Mouse (Mus musculus) midbrain, embryonic 13.5 days (tissue): ENCODE measurements at regions not wholly inside any gene's neighbourhood (a gene's known extent, or its start where the extent isn't known, plus 50 kb on each side); places are given as distances from the start of the nearest gene placed in this dataset.

Source experiments
- ATAC-seq: fragments of 200-750 bp; cut with Nextera tagmentation; 2 replicates; pipeline ENCODE4 v1.8.0; 2017; ENCODE audit warnings: mild to moderate bottlenecking, moderate TSS enrichment, moderate library complexity
- H3K27ac ChIP-seq: fragments of 300-500 bp; sonication (generic); 2 replicates; pipeline ENCODE4 v1.5.1; 2015; ENCODE audit warnings: inconsistent platforms, mild to moderate bottlenecking, moderate library complexity
- H3K27me3 ChIP-seq: fragments of 300-500 bp; sonication (generic); 2 replicates; pipeline ENCODE4 v1.6.1; 2015; ENCODE audit warnings: mild to moderate bottlenecking, inconsistent platforms
- H3K36me3 ChIP-seq: fragments of 300-500 bp; sonication (generic); 2 replicates; pipeline ENCODE4 v1.6.1; 2015; ENCODE audit warnings: mild to moderate bottlenecking, inconsistent platforms
- H3K4me1 ChIP-seq: fragments of 300-500 bp; sonication (generic); replicated peaks from 2 replicates; pipeline ENCODE4 v1.6.1; 2015; ENCODE audit warnings: inconsistent platforms
- H3K4me2 ChIP-seq: fragments of 300-500 bp; sonication (generic); replicated peaks from 2 replicates; pipeline ENCODE4 v1.6.1; 2015; ENCODE audit warnings: moderate library complexity, mild to moderate bottlenecking, inconsistent platforms
- H3K4me3 ChIP-seq: fragments of 300-500 bp; sonication (generic); replicated peaks from 2 replicates; pipeline ENCODE4 v1.5.1; 2015; ENCODE audit warnings: mild to moderate bottlenecking, inconsistent platforms
- H3K9ac ChIP-seq: fragments of 300-500 bp; sonication (generic); replicated peaks from 2 replicates; pipeline ENCODE4 v1.6.1; 2015; ENCODE audit warnings: mild to moderate bottlenecking, inconsistent platforms
- H3K9me3 ChIP-seq: fragments of 300-500 bp; sonication (generic); 2 replicates; pipeline ENCODE4 v1.6.1; 2016; ENCODE audit warnings: mild to moderate bottlenecking, inconsistent platforms
- WGBS: fragments of 180-500 bp; shearing (Covaris S2); methylation state at CpG from one replicate; pipeline ENCODE4 v1.1.7; 2015; 5-methylcytosine and 5-hydroxymethylcytosine counted together

DNA sequence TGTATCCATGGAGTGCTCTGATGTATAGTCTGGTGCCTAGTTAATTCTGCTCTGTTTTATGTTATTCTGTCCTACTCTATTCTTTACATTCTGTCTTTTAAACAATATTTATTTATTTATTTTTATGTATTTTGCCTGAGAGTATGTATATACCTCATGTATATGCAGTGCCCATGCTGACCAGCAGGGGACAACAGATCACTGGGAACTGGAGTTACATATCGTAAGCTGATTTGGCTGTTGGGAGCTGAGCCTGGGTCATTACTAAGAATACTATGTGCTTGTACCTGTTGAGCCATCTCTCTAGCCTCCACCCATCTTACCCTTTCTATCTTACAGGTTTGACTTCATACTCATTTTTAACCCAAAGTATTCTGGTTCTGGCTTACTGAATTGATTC, 251.8 kb downstream of the Sec16b start:
- WGBS: 93% methylated on average over 1 of the region's 1 CpGs

DNA sequence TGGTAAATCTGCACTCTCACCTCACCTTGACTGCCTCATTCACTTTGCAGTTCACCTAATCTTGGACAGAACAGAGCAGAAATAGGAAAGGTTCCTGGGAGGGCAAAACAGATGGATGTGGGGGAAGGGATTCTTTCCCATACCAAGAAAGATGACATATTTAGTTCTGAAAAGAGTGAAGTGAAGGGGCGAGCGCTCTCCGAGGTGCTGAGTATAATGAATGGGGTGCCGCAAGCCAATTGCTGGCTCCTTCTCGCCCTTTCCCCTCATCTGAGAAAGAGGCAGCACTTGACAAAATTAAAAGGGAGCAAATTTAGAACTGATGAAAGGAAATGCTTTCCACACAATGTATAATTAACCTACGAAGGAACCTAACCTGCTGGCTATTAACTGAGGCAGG, 261.7 kb downstream of the Sec16b start:
- H3K27ac ChIP-seq: no peak overlapping the region
- no peaks in the 10 kb centered on the region for H3K4me1 ChIP-seq
- no peak for ATAC-seq
- no peak overlapping the region for H3K4me3 ChIP-seq
- no peaks in the 10 kb centered on the region for H3K36me3 ChIP-seq
- 39% methylated on average over 6 of the region's 6 CpGs for WGBS
- H3K27me3 ChIP-seq: no peaks in the 10 kb centered on the region
- H3K9ac ChIP-seq: no peak overlapping the region
- no peak overlapping the region for H3K4me2 ChIP-seq
- H3K9me3 ChIP-seq: no peaks in the 10 kb centered on the region

More for the DNA sequence above, 251.8 kb downstream of the Sec16b start:
- H3K9ac ChIP-seq: no peak overlapping the region
- H3K4me3 ChIP-seq: no peak overlapping the region
- no peaks in the 10 kb centered on the region for H3K9me3 ChIP-seq
- H3K4me1 ChIP-seq: no peaks in the 10 kb centered on the region
- H3K27me3 ChIP-seq: no peaks in the 10 kb centered on the region
- H3K36me3 ChIP-seq: no peaks in the 10 kb centered on the region
- H3K4me2 ChIP-seq: no peak overlapping the region
- no peak overlapping the region for H3K27ac ChIP-seq
- no peak for ATAC-seq

DNA sequence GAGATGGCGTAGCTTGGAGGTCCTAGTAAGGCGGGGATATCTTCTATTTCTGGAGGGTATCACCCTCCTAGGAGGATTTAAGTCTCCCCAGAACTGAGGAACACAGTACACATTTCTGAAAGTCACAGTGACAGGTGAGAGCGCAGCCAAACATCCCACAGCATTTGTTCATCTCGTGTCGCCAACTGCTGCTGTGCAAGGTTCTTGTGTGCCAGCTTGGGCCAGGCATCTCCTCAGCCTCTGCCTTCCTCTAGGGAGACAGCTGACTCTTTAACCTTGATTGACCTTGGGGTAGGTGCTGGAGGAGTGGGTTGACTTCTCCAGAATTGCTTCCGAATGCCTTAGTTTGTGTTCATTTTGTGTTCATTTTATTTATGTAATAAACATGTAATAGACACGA, 291.2 kb downstream of the Sec16b start:
- Histone ChIP-seq H3K9ac (no peak overlapping the region), H3K4me2 (no peak overlapping the region), H3K27me3 (no peaks in the 10 kb centered on the region), H3K4me1 (peaks cover 13% of the 10 kb centered on the region; the same call in 1 of the 2 replicates), H3K4me3 (no peak overlapping the region), H3K9me3 (peaks cover 4% of the 10 kb centered on the region; the same call in 1 of the 2 replicates), H3K27ac (no peak overlapping the region), H3K36me3 (no peaks in the 10 kb centered on the region)
- ATAC-seq: no peak
- WGBS: 94% methylated on average over 7 of the region's 7 CpGs

DNA sequence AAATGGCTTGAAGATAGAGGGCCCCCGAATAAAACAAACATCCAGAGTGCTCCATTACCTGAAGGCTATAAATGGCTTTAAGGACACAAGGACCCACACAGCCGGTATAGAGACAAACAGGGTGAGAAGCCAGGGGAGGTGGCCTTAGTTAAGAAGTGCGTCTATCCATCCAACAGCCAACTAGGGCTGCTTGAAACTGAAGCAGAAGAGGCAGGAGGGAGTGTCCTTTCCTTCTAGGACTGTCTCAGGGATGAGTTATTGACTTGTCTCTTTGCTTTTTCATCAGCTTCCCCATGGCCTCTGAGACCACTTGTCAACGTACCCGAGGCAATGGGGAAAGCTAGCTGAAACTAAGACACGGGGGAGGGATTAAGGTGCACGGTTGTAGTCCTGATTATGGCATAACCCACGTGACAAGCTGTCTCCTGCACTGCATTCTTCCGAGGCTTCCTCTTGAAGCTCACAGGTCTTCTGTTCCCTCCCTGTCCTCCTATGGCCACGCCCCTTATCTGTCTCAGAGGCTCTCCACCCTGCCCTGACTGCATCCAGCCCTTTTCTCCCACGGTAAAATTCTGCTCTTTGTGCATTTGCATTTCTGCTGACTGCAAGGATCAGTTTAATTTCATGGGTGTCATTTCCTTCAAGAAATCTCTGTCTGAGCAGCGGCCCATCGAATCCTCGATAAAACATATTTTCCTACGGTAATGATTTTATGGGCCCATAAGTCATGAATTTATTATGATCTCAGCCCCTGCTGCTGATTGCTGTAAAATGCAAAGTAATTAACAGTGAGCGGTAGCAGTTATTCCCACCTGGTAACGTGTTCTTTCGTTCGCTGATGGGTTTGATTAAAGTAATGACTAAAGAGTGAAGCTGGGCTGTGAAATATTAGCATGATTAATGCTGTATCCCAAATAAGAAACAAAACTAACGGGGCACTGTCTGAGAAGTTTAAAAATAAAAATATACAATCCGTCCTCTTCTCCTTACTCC, 292.3 kb downstream of the Sec16b start:
- Histone ChIP-seq H3K27me3 (no peaks in the 10 kb centered on the region), H3K9me3 (peaks cover 4% of the 10 kb centered on the region; the same call in 1 of the 2 replicates), H3K4me2 (peak overlapping the region; percentile 35), H3K4me1 (peaks cover 13% of the 10 kb centered on the region; the same call in 1 of the 2 replicates), H3K9ac (no peak overlapping the region; the same call in 1 of the 2 replicates), H3K27ac (peak overlapping the region; percentile 46), H3K4me3 (peak overlapping the region; percentile 12), H3K36me3 (no peaks in the 10 kb centered on the region)
- WGBS: 42% methylated on average over 21 of the region's 21 CpGs
- ATAC-seq: peak; percentile 96

DNA sequence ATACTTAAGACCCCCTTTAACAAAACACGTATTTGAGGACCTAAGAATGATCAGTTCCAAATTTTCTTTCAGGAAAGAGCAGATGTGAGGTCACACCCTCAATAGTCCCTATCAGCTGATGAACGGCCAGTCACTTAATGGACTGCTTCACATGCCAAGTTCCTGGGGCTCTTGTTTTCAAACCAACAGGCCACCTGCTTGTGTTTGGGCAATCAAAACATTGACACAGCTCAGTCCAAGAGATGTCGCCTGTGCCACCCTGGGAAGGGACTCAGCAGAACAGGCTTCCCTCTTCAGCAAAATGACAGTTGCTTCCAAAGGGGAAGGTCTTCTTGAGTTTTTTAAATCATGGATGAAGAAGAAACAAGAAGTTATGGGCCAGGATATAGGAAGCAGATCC, 294.6 kb downstream of the Sec16b start:
- H3K27ac ChIP-seq: no peak overlapping the region
- 91% methylated on average over 3 of the region's 3 CpGs for WGBS
- H3K4me3 ChIP-seq: no peak overlapping the region

DNA sequence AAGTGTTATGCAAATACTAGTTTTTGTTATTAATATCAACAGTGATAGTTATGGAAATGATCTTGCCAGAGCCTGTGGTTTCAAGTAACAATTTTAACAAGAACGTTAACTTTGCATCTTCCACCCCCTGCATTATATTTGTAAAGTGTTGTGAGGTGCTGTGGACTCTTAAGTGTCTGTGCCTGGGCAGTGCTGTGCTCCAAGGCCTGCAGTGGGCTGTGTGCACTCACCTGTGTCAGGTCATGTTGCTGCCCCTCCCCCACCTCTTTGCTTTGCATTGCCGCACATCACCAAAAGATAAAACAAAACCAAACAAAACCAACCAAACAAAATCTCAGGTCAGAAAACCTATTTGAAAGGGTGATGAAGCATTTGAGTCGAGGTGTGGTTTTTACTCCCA, 297.7 kb downstream of the Sec16b start:
- no peaks in the 10 kb centered on the region for H3K9me3 ChIP-seq
- H3K36me3 ChIP-seq: no peaks in the 10 kb centered on the region
- H3K4me3 ChIP-seq: no peak overlapping the region
- no peak for ATAC-seq
- H3K27ac ChIP-seq: no peak overlapping the region
- no peak overlapping the region for H3K4me2 ChIP-seq
- peaks cover 4% of the 10 kb centered on the region; the same call in 1 of the 2 replicates for H3K4me1 ChIP-seq
- no peaks in the 10 kb centered on the region for H3K27me3 ChIP-seq
- H3K9ac ChIP-seq: no peak overlapping the region
- WGBS: 78% methylated on average over 3 of the region's 3 CpGs

More for the DNA sequence above, 294.6 kb downstream of the Sec16b start:
- no peak overlapping the region for H3K4me2 ChIP-seq
- H3K36me3 ChIP-seq: no peaks in the 10 kb centered on the region
- peaks cover 13% of the 10 kb centered on the region; the same call in 1 of the 2 replicates for H3K4me1 ChIP-seq
- ATAC-seq: no peak
- no peak overlapping the region for H3K9ac ChIP-seq
- no peaks in the 10 kb centered on the region for H3K27me3 ChIP-seq
- no peaks in the 10 kb centered on the region for H3K9me3 ChIP-seq

DNA sequence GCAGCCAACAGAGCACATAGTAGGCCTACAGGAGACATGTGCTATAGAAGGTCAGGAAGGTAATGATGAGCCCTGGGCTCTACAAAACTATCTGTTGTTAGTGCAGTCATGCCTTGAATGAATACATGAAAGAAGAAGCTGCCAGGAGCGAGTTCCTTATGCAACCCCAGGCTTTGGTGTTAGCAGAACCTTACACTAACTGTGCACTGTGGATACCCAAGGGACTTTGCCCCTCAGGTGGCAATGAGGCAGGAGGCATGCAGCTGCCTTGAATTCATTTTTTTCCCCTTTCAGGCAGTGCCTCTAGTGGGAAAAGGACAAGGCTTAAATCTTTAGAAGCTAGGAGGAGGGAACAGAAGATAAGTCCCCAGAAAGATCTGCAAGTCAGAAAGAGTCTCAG, 299.8 kb downstream of the Sec16b start:
- H3K4me3 ChIP-seq: no peak overlapping the region
- no peaks in the 10 kb centered on the region for H3K4me1 ChIP-seq
- H3K27me3 ChIP-seq: no peaks in the 10 kb centered on the region
- no peak overlapping the region for H3K9ac ChIP-seq
- H3K9me3 ChIP-seq: no peaks in the 10 kb centered on the region
- H3K27ac ChIP-seq: no peak overlapping the region
- no peaks in the 10 kb centered on the region for H3K36me3 ChIP-seq
- WGBS: 79% methylated on average over 1 of the region's 1 CpGs
- H3K4me2 ChIP-seq: no peak overlapping the region
- no peak for ATAC-seq

DNA sequence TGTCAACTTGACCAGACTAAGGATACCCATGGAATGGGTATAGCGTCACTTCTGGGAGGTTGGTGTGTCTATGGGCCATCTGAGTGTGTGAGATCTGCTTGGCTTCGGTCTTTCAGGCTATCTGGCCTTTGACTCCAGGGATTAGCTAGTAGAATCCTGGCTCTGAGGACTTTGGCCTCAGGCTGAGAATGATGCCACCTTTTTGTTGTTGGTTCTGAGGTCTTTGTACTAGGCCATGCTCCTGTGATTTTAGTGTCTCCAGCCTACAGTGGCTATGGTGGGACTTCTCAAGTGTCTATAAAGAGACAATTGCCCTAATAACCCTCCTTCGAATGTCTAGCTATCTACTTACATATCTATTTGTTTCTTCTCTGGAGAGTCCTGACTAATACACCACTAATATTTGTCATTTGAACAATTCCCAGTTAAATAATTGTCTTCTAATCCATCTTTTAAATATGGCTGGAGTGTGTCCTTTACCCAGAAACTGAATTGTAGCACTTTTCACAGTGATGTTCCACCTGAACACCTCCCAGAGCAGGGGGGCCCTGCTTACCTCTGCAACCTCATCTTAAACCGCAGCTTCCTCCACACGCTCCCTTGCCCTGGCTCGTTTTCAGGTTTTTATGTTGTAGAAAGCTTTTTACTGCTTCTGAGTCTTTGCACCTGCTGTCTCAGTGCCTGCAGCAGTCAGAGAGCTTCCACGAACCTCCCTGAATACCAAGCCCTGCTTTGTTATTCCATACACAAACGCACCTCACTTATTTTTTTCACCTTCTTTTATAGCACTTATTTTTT, 303.3 kb downstream of the Sec16b start:
- no peaks in the 10 kb centered on the region for H3K4me1 ChIP-seq
- WGBS: 84% methylated on average over 8 of the region's 8 CpGs
- no peak for ATAC-seq
- no peak overlapping the region for H3K4me3 ChIP-seq
- no peak overlapping the region for H3K4me2 ChIP-seq
- no peaks in the 10 kb centered on the region for H3K36me3 ChIP-seq
- no peaks in the 10 kb centered on the region for H3K9me3 ChIP-seq
- no peaks in the 10 kb centered on the region for H3K27me3 ChIP-seq
- no peak overlapping the region for H3K27ac ChIP-seq
- no peak overlapping the region for H3K9ac ChIP-seq

DNA sequence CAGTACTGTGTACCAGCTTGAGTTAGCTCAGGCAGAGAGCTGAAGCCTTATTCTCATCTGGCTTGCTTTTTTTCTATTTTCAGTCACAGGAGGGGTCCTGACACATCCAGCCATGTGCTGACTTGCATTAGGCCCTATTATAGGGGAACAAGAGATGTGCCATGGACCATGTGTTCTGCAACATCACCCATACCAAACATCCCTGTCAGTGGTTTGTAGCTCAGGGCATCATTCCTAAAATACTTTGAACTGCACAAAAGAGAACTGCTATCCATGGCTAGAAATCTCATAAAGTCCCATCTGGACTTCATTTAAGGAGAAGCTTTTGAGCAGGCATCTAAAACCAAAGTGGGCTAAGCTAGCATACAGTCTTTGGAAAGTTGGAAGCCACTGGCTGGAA, 304.1 kb downstream of the Sec16b start:
- Histone ChIP-seq H3K36me3 (no peaks in the 10 kb centered on the region), H3K27ac (no peak overlapping the region), H3K4me1 (no peaks in the 10 kb centered on the region), H3K4me3 (no peak overlapping the region), H3K27me3 (no peaks in the 10 kb centered on the region), H3K9me3 (no peaks in the 10 kb centered on the region), H3K4me2 (no peak overlapping the region), H3K9ac (no peak overlapping the region)
- ATAC-seq: no peak

DNA sequence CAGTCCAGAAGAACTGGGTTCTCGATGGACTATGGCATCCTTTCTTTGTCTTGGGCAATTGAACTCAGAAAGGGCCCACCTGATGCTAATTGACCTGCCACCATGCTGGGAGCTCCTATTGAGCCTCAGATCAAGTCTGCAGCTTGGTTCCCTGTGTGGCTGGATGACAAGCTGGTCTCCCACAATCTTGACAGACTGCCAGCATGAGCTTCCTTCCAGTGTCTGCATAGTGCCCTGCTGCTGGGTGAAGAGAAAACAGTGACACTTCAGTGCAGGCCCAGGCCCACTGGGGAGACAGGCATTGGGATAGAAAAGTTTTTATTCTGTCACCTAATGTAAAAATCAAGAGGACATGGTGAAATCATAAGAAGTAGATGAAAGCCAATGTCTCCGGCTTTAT, 321.4 kb downstream of the Sec16b start:
- 55% methylated on average over 2 of the region's 2 CpGs for WGBS
- no peaks in the 10 kb centered on the region for H3K27me3 ChIP-seq
- no peak overlapping the region for H3K9ac ChIP-seq
- no peaks in the 10 kb centered on the region for H3K9me3 ChIP-seq
- ATAC-seq: no peak
- H3K36me3 ChIP-seq: no peaks in the 10 kb centered on the region
- H3K4me2 ChIP-seq: no peak overlapping the region
- no peak overlapping the region for H3K27ac ChIP-seq
- H3K4me3 ChIP-seq: no peak overlapping the region
- 0 out of 2 replicates have a peak, but pooled peaks cover 2% of the 10 kb centered on the region for H3K4me1 ChIP-seq

DNA sequence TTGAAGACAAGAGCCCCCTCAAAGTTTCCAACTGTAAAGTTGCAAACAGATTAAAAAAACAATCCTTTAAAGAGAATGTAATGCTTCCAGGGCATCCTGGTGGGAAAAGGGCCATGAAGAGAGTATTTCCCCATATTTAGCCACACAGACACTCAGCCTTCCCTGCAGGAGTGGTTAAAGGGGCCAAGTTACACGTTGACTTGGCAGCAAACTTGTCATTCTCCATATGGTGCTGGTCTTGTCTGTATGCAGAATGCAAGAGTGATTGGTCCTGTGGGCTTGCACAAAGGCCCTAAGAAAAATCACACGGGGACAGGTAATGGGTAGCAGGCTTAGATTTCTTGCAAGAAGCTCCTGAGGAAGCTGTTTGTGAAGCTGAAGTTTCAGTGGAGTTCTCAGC, 325.0 kb downstream of the Sec16b start:
- ATAC-seq: no peak
- H3K9me3 ChIP-seq: no peaks in the 10 kb centered on the region
- H3K4me2 ChIP-seq: no peak overlapping the region
- H3K27me3 ChIP-seq: no peaks in the 10 kb centered on the region
- H3K4me3 ChIP-seq: no peak overlapping the region
- no peak overlapping the region for H3K9ac ChIP-seq
- H3K36me3 ChIP-seq: no peaks in the 10 kb centered on the region
- WGBS: 57% methylated on average over 2 of the region's 2 CpGs
- H3K4me1 ChIP-seq: 0 out of 2 replicates have a peak, but pooled peaks cover 2% of the 10 kb centered on the region
- H3K27ac ChIP-seq: no peak overlapping the region

DNA sequence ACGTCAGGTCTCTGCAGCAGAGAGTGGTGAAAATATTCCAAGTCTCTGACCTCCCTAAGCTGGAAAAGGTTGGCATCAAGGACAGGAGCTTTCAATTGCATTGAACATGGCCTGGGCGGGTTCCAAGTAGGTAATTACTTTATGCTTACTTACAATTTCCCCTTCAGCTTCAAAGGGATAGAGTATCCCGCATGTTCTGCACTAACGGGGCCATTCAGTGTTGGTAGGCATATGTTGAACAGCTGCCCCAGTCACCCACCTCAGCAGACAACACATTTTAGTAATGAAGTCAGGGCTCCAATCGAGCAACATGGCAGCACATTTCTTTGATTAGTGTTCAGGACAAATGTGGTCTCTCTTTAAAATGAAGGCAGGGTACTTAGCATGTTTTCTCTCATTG, 366.2 kb downstream of the Sec16b start:
- Histone ChIP-seq H3K27ac (no peak overlapping the region), H3K4me2 (no peak overlapping the region), H3K36me3 (no peaks in the 10 kb centered on the region), H3K9me3 (peaks cover 7% of the 10 kb centered on the region; the same call in 1 of the 2 replicates), H3K27me3 (no peaks in the 10 kb centered on the region), H3K4me1 (peaks cover 11% of the 10 kb centered on the region; the same call in 1 of the 2 replicates), H3K9ac (no peak overlapping the region), H3K4me3 (no peak overlapping the region)
- 63% methylated on average over 5 of the region's 5 CpGs for WGBS
- no peak for ATAC-seq
